Mouse (Mus musculus): Measurements from ENCODE around the gene Tmem69. TPM values are rescaled to one million over a fixed set of nuclear protein-coding genes. Genes with fewer than 3 reads are reported as not detected.

Tmem69 gene
- polyA plus RNA-seq, 1 experiment: 8.0 TPM

GRCm38 (mm10) chr4:116557306-116558121, 1.8 kb upstream of the Tmem69 start, which contains the start of gene Gpbp1l1:
TSS of gene Gpbp1l1 (plus strand) at chr4:116557658.
- WGBS: under 1% methylated on average over 78 of the region's 78 CpGs
- Histone ChIP-seq H3K27me3 (ENCODE audit: control insufficient read depth, insufficient read depth, low read length) (no peaks in the 10 kb centered on the region), H3K36me3 (ENCODE audit: control insufficient read depth, insufficient read depth, low read length) (peaks cover 6% of the 10 kb centered on the region; the same call in 1 of the 2 replicates), H3K4me3 (ENCODE audit: control insufficient read depth, insufficient read depth, low read length) (peak within 1 kb of the TSS; percentile 80), H3K27ac (ENCODE audit: control insufficient read depth, insufficient read depth, low read length) (peak within 1 kb of the TSS; percentile 96), H3K4me1 (replicated peaks; ENCODE audit: control insufficient read depth, insufficient read depth, low read length) (0 out of 2 replicates have a peak, but pooled peaks cover 2% of the 10 kb centered on the region)
- DNase-seq: peak; percentile 98
- peak; percentile 92; the same call in 1 of the 2 replicates for TF ChIP-seq POLR2A (IDR thresholded peaks at IDR 0.05; ENCODE audit: control insufficient read depth, extremely low read depth, insufficient read depth, low read length, poor library complexity)
- TF ChIP-seq CTCF (IDR thresholded peaks at IDR 0.05; ENCODE audit: borderline replicate concordance, control insufficient read depth, extremely low read depth, insufficient read depth, low read length, poor library complexity): peak; percentile 55; the same call in 1 of the 2 replicates

DNA sequence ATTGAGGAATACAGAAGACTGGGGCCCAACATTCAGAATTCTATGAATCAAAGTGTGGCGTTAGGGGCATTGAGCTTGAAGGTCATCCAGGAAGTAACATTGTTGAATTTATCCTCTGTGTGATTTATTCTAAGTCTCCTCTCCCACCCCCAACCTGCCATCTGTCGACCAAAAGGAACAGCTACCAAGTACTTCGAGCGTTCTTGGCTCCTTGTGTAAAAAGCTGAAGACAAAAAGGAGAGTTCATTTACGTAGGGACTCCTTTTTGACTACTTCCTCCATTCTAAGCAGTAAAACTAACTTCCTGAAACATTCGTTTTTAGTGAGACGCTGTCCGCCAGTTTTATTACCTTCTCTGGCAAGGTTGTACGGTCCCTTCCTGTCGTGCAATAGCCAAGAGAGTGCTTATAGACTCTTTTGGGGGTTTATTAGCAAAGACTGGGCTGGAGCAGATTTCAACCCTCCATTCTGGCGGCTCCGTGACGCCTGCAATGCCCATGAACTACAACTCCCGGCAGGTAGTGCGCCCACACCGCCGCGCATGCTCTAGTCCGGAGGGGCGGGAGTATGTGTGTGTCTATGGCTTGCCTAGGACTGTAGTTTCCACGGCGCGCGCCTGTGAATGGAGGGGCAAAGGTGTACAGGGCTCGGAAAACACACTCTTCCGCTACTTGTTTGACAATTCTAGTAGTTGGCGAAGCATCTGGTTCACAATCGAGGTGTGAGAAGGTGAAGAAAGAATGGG, 997 bp upstream of the Tmem69 start:
- DNase-seq: peak; percentile 93
- WGBS: under 1% methylated on average over 28 of the region's 28 CpGs
- H3K36me3 ChIP-seq (ENCODE audit: control insufficient read depth, insufficient read depth, low read length): peaks cover 6% of the 10 kb centered on the region; the same call in 1 of the 2 replicates
- H3K4me1 ChIP-seq (replicated peaks; ENCODE audit: control insufficient read depth, insufficient read depth, low read length): 0 out of 2 replicates have a peak, but pooled peaks cover 2% of the 10 kb centered on the region
- peak overlapping the region; percentile 68 for H3K4me3 ChIP-seq (ENCODE audit: control insufficient read depth, insufficient read depth, low read length)
- TF ChIP-seq POLR2A (IDR thresholded peaks at IDR 0.05; ENCODE audit: control insufficient read depth, extremely low read depth, insufficient read depth, low read length, poor library complexity) (peak; percentile 75; the same call in 1 of the 2 replicates), CTCF (IDR thresholded peaks at IDR 0.05; ENCODE audit: borderline replicate concordance, control insufficient read depth, extremely low read depth, insufficient read depth, low read length, poor library complexity) (no peak)
- H3K27ac ChIP-seq (ENCODE audit: control insufficient read depth, insufficient read depth, low read length): peak overlapping the region; percentile 96
- no peaks in the 10 kb centered on the region for H3K27me3 ChIP-seq (ENCODE audit: control insufficient read depth, insufficient read depth, low read length)

DNA sequence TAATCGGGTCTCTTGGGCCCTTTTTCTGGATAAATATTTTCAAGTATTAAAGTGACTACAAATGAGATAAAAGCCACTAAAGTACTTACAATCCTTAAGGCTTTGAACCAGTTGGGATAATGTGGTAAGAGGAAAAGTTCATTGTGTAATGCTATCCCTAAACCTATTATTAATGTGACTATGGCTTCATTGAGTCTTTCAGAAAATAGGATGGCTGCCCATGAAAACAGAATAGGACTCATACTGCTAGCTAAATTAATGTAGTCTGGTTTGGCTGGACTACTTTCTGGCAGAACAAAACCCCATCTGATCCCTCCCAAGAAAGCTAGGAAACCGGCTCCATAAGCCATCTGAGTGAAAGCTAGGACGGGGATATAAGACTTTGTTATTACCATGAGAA, 2.7 kb downstream of the Tmem69 start:
- Histone ChIP-seq H3K27me3 (ENCODE audit: control insufficient read depth, insufficient read depth, low read length) (no peaks in the 10 kb centered on the region), H3K36me3 (ENCODE audit: control insufficient read depth, insufficient read depth, low read length) (peaks cover 6% of the 10 kb centered on the region; the same call in 1 of the 2 replicates), H3K27ac (ENCODE audit: control insufficient read depth, insufficient read depth, low read length) (no peak overlapping the region), H3K4me1 (replicated peaks; ENCODE audit: control insufficient read depth, insufficient read depth, low read length) (no peaks in the 10 kb centered on the region), H3K4me3 (ENCODE audit: control insufficient read depth, insufficient read depth, low read length) (no peak overlapping the region)
- 93% methylated on average over 3 of the region's 3 CpGs for WGBS
- DNase-seq: no peak
- TF ChIP-seq CTCF (IDR thresholded peaks at IDR 0.05; ENCODE audit: borderline replicate concordance, control insufficient read depth, extremely low read depth, insufficient read depth, low read length, poor library complexity) (no peak), POLR2A (IDR thresholded peaks at IDR 0.05; ENCODE audit: control insufficient read depth, extremely low read depth, insufficient read depth, low read length, poor library complexity) (no peak)

- 100% methylated on average over 1 of the region's 1 CpGs for WGBS
- no peak for TF ChIP-seq CTCF (IDR thresholded peaks at IDR 0.05; ENCODE audit: borderline replicate concordance, control insufficient read depth, extremely low read depth, insufficient read depth, low read length, poor library complexity)
- TF ChIP-seq POLR2A (IDR thresholded peaks at IDR 0.05; ENCODE audit: control insufficient read depth, extremely low read depth, insufficient read depth, low read length, poor library complexity): no peak
These were observed 5.3 kb downstream of the Tmem69 start for GRCm38 (mm10) chr4:116550432-116550831.

GRCm38 (mm10) chr4:116537737-116538136, 18.0 kb downstream of the Tmem69 start:
- DNase-seq: no peak
- Histone ChIP-seq H3K4me1 (replicated peaks; ENCODE audit: control insufficient read depth, insufficient read depth, low read length) (no peaks in the 10 kb centered on the region), H3K27me3 (ENCODE audit: control insufficient read depth, insufficient read depth, low read length) (no peaks in the 10 kb centered on the region), H3K27ac (ENCODE audit: control insufficient read depth, insufficient read depth, low read length) (no peak overlapping the region), H3K4me3 (ENCODE audit: control insufficient read depth, insufficient read depth, low read length) (no peak overlapping the region), H3K36me3 (ENCODE audit: control insufficient read depth, insufficient read depth, low read length) (peaks cover 21% of the 10 kb centered on the region)
- TF ChIP-seq POLR2A (IDR thresholded peaks at IDR 0.05; ENCODE audit: control insufficient read depth, extremely low read depth, insufficient read depth, low read length, poor library complexity) (no peak), CTCF (IDR thresholded peaks at IDR 0.05; ENCODE audit: borderline replicate concordance, control insufficient read depth, extremely low read depth, insufficient read depth, low read length, poor library complexity) (no peak)
- 97% methylated on average over 3 of the region's 3 CpGs for WGBS

More at GRCm38 (mm10) chr4:116550432-116550831, 5.3 kb downstream of the Tmem69 start:
- DNase-seq: no peak
- Histone ChIP-seq H3K27ac (ENCODE audit: control insufficient read depth, insufficient read depth, low read length) (no peak overlapping the region), H3K4me3 (ENCODE audit: control insufficient read depth, insufficient read depth, low read length) (no peak overlapping the region), H3K27me3 (ENCODE audit: control insufficient read depth, insufficient read depth, low read length) (no peaks in the 10 kb centered on the region), H3K4me1 (replicated peaks; ENCODE audit: control insufficient read depth, insufficient read depth, low read length) (no peaks in the 10 kb centered on the region), H3K36me3 (ENCODE audit: control insufficient read depth, insufficient read depth, low read length) (peaks cover 6% of the 10 kb centered on the region; the same call in 1 of the 2 replicates)

- Histone ChIP-seq H3K27ac (ENCODE audit: control insufficient read depth, insufficient read depth, low read length) (no peak overlapping the region), H3K27me3 (ENCODE audit: control insufficient read depth, insufficient read depth, low read length) (no peaks in the 10 kb centered on the region), H3K4me3 (ENCODE audit: control insufficient read depth, insufficient read depth, low read length) (no peak overlapping the region), H3K36me3 (ENCODE audit: control insufficient read depth, insufficient read depth, low read length) (peaks cover 21% of the 10 kb centered on the region), H3K4me1 (replicated peaks; ENCODE audit: control insufficient read depth, insufficient read depth, low read length) (no peaks in the 10 kb centered on the region)
- DNase-seq: no peak
- TF ChIP-seq POLR2A (IDR thresholded peaks at IDR 0.05; ENCODE audit: control insufficient read depth, extremely low read depth, insufficient read depth, low read length, poor library complexity) (no peak), CTCF (IDR thresholded peaks at IDR 0.05; ENCODE audit: borderline replicate concordance, control insufficient read depth, extremely low read depth, insufficient read depth, low read length, poor library complexity) (no peak)
These were observed 19.4 kb downstream of the Tmem69 start for GRCm38 (mm10) chr4:116536351-116536750.

Measured in thymus, adult 2 months (tissue).